Mouse (Mus musculus): ENCODE measurements around the gene Spi1. TPM values are rescaled to one million over a fixed set of nuclear protein-coding genes. Genes with fewer than 3 reads are reported as not detected.
A peak's percentile ranks its signal among the peaks of the same experiment; 100 is the strongest.

Gene Spi1
- polyA plus RNA-seq, 1 experiment: 32.3 TPM

DNA sequence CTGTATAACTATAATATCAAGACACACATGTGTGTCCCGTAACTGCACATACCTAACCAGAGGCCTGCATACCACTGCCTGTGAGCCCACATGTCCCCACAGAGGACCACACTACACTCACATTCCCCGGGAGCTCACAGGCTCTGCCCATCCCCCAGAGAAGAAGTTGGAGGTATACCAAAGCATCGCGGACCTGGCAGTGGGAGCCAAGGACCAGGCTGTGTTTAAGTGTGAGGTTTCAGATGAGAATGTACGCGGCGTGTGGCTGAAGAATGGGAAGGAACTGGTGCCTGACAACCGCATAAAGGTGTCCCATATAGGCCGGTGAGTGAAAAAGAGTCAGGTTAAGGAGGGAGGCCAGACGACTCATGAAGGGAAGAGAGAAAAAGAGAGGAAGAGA lies 42.9 kb downstream of the Spi1 start:
- DNase-seq (ENCODE audit: low read depth): no peak

DNA sequence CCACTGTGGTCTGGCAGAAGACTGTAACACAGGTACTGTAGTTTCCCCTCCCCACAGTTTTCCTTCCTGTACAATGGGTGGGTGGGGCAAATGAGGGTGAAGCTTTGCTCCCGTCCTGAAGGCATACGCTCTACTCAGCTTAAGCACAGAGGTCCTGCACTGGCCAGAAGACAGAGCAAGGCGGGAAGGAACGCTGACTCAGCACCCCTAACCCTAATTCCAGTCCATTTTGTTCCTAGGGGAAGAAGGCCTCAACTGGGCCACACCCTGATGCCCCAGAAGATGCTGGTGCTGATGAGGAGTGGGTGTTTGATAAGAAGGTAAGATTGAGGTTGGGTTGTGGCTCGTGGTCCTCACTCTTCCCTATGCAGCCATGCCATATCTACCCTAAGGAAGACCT lies 46.6 kb downstream of the Spi1 start:
- no peak for DNase-seq (ENCODE audit: low read depth)

DNA sequence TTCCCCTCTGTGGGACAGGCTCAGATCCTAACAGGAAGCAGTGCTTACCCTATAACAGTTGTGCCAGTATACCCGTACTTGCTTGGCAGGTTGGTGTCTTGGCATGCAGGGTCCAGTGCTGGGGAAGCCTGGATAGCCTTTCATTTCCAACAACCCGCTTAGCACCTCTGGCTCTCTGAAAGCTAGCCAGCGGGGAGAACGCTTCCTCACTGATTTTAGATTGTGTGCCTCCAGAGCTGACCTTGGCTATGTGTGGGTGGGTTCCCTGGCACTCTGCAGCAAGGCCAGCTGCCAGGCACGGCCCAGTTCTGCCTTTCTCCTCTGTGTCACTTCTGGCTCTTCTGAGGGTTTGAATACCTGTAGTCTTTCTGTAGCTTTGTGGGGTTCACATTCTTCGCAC lies 47.9 kb downstream of the Spi1 start:
- peak; percentile 57 for DNase-seq (ENCODE audit: low read depth)

DNA sequence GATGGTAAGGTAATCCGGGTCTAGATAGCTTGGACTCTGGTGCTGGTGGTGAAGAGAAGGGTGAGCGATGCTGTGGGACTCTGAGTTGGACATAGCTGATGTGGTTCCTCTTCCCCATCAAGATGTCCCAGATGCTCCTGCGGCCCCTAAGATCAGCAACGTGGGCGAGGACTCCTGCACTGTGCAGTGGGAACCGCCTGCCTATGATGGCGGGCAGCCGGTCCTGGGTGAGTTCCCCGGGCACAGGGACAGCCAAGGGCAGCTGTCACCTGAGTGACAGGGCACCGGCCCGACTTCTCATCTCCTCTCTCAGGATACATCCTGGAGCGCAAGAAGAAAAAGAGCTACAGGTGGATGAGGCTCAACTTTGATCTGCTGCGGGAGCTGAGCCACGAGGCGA lies 49.1 kb downstream of the Spi1 start:
- no peak for DNase-seq (ENCODE audit: low read depth)

DNA sequence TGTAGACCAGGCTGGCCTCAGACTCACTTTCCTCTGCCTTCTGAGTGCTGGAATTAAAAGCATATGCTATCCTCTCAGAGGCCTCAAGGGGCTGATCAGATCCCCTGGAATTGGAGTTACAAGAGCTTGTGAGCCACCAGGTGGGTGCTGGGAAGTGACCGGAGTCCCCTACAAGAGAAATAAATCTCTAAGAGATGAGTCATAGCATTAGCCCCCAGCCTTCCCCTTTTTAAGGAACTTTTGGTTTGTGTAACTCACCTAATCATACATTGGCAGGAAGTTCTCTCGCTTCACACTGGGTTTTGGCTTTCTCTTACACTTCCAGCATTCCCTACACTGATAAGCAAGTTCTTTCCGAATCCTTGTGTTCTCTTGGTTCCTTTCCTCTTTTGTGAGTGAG lies 49.8 kb downstream of the Spi1 start:
- no peak for DNase-seq (ENCODE audit: low read depth)

DNA sequence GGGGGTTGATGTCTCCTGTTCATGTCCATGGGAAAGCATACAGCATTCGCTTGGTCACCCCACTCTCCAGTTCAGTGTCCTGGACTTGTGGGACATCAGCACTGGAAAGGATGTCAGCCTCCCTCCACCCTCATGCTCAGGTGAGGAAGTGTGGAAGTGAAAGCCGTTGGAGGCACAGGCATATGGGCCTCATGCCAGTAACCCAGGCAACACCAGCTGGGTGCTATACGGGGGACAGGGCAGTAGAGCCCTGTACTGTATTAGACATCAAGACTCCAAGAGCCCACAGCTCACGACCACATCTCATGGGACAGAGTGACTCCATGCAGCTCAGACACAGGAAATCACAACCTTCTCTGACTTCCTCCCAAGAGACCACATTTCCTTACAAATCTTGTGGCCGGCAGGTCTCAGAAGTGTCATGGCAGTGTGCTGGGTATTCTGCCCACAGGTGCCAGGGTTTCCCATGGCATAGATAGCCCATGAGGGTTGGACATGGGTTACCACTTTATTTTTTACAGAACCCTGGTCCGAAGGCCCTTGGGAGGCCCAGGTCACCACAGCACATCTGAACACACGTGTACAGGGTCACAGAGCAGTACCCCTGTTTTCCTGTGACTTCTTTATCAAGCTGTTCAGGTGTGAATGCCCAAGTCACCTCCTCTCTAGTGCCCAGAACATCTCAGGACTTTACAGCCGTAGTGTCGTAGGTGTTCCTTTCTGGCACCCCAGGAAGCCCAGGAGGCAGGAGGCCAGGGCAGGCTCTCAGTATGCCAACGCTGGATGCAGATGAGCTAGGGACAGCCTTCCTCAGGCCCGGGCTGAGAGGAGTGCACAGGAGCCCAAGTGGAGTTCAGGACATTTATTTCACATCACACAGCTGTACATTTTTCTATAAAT lies 54.6 kb downstream of the Spi1 start:
- DNase-seq (ENCODE audit: low read depth): no peak

DNA sequence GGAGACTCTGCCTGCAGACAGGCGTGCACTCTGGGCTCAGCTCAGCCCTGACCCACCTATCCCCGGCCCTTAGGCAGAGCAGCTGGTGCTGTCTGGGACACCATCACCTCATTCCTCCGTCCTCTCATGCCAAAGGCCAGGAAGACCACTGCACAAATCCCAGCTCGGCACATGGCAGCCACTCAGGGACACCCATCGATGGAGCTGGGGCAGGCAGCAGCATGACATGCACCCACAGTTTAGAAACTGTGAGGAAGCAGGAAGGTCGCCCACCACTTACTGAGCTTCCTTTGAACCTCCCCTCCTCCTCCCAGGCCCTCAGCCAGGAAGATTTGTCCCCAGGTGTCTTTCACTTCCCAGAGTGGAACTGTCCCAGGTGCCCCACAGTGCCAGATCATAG lies 55.3 kb downstream of the Spi1 start:
- no peak for DNase-seq (ENCODE audit: low read depth)

DNA sequence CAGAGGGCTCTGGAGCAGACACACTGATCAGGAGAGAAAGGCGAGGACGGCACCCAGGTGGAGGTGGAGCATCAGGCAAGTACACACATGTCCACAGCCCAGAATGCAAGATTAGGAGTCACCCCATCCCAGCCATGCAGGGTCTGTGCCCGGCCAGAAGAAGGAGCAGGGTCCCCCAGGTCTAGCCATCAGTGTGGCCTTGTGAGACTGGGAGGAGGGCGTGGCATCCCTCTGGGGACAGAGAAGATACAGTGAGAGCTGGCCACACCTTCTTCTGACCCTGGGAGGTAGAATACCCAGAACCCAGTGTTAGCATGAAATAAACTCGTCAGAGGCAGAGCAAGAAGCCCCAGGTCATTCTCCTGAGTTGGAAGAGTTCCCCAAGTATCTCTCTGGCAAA lies 57.1 kb downstream of the Spi1 start:
- DNase-seq (ENCODE audit: low read depth): no peak

DNA sequence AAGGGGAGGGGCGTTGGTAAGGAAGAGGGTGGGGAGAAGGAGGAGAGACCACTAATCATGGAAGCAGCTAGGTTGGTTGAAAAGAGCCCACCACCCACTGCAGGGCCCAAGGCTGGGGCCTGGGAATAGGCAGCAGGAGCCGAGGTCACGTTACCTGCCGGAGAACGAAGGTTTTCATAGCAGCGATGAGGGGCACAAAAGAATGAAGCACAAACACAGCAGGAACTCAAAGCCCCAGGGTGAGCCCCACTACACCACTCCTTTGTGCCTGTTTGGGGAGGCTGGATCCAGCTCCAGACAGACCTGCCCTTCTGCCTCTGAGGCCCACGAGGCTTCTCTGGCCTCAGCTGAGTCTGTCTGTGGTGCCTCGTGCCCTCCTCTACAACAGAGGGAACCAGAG lies 57.6 kb downstream of the Spi1 start:
- DNase-seq (ENCODE audit: low read depth): no peak

DNA sequence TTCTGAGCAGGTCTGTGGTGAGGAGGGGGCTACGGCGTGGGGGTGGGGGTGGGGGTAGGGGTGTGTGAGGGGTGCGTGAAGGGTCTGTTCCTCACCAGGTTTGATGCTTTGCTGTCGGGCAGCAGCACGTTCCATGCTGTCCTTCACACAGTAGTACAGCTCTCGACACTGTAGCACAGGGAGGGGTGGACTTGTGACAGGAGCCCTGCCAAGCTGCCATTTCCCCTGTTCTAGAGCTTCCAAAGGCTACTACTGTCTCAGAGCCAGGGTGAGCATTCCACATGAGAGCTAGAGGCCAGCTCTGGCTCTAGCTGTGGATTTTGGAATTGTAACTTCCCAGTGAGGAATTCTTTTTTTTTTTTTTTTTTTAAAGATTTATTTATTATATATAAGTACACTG lies 60.7 kb downstream of the Spi1 start:
- DNase-seq (ENCODE audit: low read depth): no peak

DNA sequence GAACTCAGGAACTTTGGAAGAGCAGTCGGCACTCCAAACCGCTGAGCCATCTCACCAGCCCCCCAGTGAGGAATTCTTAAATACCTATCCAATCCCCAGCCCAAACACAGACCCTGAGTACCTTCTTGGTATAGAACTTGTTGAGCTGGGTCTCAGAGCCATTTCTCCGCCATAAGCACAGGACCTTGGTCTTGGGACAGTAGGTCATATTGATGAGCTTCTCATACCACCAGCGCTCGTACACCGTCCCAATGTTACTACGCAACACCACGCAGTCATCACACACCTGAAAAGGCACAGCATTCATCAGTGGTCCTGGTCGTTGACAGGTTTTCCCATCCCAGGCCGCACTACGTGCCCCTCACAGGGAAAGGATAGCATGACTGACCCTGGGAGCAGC lies 61.2 kb downstream of the Spi1 start:
- DNase-seq (ENCODE audit: low read depth): no peak

DNA sequence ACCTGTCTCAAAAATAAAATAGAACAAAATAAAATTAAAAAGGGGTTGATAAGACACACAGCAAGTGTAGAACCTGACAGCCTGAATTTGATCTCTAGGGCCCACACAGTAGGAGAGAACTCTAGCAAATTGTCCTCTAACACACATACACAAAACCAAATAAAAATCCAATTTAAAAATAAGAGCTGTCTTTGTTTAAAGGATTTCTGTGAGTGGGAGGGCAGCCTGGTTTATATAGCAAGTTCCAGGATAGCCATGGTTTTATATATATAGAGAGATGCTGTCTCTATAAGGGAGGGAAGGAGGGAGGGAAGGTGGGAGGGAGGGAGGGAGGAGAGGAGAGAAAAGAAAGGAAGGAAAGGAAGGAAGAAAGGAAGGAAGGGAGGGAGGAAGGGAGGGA lies 65.9 kb downstream of the Spi1 start:
- no peak for DNase-seq (ENCODE audit: low read depth)

DNA sequence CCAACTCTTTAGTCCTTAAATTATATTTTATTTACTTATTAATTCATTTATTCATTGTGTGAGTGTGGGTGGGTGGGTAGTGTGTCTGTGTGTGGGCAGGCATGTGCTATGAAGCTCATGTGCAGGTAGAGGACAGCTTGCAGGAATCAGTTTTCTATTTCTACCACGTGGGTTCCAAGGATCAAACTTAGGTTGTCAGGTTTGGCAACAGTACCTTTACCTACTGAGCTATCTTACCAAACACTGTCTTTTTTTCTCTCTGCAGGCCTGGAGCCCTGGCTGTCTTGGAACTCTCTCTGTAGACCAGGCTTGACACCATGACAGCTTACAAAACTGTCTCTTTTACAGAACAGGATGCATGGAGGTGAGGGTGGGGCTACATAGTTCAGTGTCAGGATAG lies 69.1 kb downstream of the Spi1 start:
- no peak for DNase-seq (ENCODE audit: low read depth)

DNA sequence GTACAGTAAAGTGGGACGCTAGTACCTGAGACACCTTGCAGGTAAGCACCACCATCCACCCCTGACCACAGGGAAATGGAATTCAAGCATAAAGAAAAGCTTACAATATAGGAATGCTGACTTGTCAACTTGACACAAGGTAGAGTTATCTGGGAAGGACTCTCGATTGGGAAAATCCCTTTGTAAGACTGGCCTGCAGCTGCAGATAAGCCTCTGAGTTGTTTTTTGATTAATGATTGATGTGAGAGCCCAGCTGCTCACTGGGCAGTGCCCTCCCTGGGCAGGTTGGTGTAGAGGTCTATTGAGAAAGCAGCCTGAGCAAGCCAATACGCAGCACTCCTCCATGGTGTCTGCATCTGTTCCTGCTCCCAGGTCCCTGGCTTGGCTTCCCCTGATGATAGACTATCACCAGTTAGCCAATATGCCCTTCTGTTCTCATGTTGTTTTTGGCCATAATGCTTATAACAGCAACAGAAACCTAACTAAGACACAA lies 70.7 kb downstream of the Spi1 start:
- DNase-seq (ENCODE audit: low read depth): no peak

DNA sequence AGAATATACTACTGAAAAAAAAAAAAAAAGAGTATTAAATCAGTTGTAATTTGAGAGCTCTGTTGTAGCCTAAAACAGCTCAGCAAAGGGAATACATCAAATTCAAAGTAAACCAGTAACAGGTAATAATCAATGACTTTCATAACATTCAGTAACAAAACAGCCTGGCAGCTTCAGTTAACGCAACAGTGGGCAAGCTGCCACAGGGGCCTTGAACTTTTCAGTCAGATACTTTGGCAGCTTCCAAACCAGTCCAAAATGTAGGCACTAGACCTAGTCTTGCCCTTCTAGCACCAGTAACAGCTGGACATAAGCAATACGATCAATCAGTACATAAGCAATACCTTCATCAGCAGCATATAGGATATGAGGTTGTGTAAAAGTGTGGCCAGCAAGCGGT lies 71.9 kb downstream of the Spi1 start:
- DNase-seq (ENCODE audit: low read depth): no peak

DNA sequence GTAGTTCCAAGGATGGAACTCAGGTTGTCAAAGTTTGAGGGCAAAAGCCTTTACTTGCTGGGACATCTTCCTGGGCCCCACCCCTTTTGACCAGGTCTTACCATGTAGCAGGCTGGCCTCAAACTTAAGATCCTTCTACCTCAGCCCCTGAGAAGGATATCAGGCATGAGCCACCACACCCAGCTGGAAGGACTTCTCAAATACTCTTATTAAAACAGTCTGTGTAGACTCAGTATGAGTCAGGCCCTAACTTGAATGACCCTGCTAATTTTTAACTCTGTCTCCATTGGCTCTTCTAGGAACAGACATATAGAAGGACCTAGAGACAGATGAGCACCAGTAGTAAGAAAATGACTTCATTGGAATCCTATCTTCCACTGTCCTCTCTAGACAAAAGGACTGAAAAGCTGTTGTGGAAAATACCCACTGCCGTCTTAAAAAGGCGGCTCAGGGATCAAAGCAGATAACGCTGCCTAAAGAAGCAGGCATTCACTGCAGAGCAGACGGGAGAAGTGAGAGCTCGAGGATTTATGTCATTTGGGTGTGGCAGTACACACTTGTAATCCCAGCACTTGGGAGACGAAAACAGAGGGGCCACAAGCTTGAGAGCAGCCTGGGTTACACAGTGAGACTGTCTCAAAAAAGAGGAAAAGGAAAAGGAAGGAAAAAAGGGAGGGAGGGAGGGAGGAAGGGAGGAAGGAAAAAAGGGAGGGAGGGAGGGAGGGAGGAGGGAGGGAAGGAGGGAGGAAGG lies 75.0 kb downstream of the Spi1 start:
- DNase-seq (ENCODE audit: low read depth): no peak

DNA sequence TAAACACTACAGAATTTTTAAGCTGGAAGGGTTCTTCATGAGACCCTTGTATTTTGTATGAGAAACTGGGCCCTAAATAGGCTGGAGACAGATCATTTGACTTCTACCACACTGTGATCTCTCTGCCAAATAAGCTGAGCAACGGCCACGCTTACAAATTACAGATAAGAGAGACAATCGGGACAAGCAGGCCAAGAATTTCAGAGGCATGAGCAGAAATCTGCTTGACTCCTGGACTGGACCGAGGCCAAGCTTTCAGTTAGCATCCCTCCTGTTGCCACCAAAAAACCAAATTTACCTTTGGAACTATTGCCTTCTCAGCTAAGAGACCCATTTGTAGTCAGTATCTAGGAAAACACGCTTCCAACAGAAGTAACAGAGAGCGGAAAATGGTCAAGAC lies 78.4 kb downstream of the Spi1 start:
- DNase-seq (ENCODE audit: low read depth): no peak

DNA sequence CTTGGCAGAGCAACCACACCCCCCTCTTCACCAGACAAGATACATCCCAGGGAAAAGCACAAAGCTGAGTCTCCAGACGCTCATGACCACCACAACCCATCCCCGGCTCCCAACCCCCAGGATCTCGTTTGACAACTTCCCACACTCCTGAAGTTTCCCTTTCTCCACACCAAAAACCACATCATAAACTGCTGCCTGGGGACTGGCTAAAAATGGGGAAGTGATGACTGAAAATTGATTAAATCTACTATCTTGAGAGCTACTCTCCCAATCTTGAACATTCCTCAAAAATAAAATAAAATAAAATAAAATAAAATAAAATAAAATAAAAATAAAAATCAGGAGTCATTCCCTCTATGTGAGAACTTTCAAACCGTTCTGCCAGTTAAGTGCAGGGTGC lies 80.8 kb downstream of the Spi1 start:
- no peak for DNase-seq (ENCODE audit: low read depth)

DNA sequence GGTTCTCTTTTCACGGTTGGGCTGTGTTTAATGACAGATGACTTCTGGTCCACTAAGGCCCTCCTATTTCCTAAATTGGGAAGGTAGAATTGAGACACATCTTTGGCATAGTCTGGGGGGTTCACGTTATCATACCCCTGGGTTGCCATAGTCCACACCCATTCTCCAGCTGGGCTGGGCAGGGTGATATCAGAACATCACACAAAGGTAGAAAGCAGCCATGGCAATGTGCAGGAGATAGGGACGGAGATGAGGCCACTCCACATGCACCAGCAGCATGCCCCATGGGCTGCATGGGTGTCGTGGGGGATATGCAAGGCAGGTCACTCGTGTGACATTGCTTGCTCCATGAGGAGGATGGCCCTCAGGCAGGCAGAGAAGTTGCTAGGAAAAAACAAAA lies 81.3 kb downstream of the Spi1 start:
- DNase-seq (ENCODE audit: low read depth): no peak

DNA sequence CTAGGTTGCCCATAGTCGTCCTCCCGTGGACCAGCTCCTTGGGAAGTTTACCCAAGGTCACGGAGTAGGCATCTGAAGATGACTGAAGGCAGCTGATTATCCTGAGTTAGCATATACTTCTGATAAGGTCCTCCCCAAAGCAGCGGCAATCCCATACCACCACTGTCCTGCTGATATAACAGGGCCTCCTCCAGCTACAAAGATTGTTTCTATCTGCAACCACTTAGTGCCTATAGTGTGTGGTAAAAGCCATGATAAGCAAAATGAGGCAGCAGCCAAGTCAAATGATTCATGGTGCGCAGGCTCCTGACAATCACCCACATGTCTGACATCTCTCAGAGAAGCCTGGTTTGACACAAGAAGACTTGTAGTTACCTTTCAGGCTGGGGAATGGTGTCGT lies 82.8 kb downstream of the Spi1 start:
- DNase-seq (ENCODE audit: low read depth): no peak

All from gonadal fat pad, adult 2 months (tissue).